Mouse (Mus musculus) neural tube, embryonic 12.5 days (tissue): Measurements from ENCODE around the gene Iffo1. TPM values are rescaled to one million over a fixed set of nuclear protein-coding genes. Genes with fewer than 3 reads are reported as not detected.

Experiments used
- ATAC-seq: fragments of 200-750 bp; cut with Nextera tagmentation; 2 replicates; pipeline ENCODE4 v1.8.0; 2017; ENCODE audit warnings: low read depth, mild to moderate bottlenecking, moderate TSS enrichment, moderate library complexity; ENCODE audit not compliant: low FRiP score
- H3K27ac ChIP-seq: fragments of 300-500 bp; sonication (generic); 2 replicates; pipeline ENCODE4 v1.5.1; 2016
- H3K27me3 ChIP-seq: fragments of 300-500 bp; sonication (generic); replicated peaks from 2 replicates; pipeline ENCODE4 v1.6.1; 2016; ENCODE audit warnings: mild to moderate bottlenecking
- H3K36me3 ChIP-seq: fragments of 300-500 bp; sonication (generic); 2 replicates; pipeline ENCODE4 v1.6.1; 2016; ENCODE audit warnings: mild to moderate bottlenecking
- H3K4me1 ChIP-seq: fragments of 300-500 bp; sonication (generic); 2 replicates; pipeline ENCODE4 v1.6.1; 2016
- H3K4me2 ChIP-seq: fragments of 300-500 bp; sonication (generic); replicated peaks from 2 replicates; pipeline ENCODE4 v1.6.1; 2016; ENCODE audit warnings: mild to moderate bottlenecking
- H3K4me3 ChIP-seq: fragments of 300-500 bp; sonication (generic); 2 replicates; pipeline ENCODE4 v1.5.1; 2016
- H3K9ac ChIP-seq: fragments of 300-500 bp; sonication (generic); 2 replicates; pipeline ENCODE4 v1.6.1; 2016; ENCODE audit warnings: mild to moderate bottlenecking
- H3K9me3 ChIP-seq: fragments of 300-500 bp; sonication (generic); 2 replicates; pipeline ENCODE4 v1.6.1; 2016; ENCODE audit warnings: mild to moderate bottlenecking
- WGBS: fragments of 180-500 bp; shearing (Covaris S2); methylation state at CpG from one replicate; pipeline ENCODE4 v1.1.7; 2016; 5-methylcytosine and 5-hydroxymethylcytosine counted together
- polyA plus RNA-seq: library from polyadenylated mRNA; unstranded; fragments of >200 nt; fragmentation: Nextera tagmentation; extraction: Ambion mirVana; gene quantifications from 2 replicates; pipeline ENCODE4 v1.2.1, GENCODE M21; 2016

Gene Iffo1
- polyA plus RNA-seq, 1 experiment from 2014 or later, result 22.6 TPM

- Histone ChIP-seq H3K9me3 (no peaks in the 10 kb centered on the region), H3K27me3 (no peaks in the 10 kb centered on the region), H3K27ac (peak overlapping the region; percentile 85), H3K4me1 (peaks cover 40% of the 10 kb centered on the region), H3K4me2 (peak overlapping the region; percentile 72), H3K36me3 (peaks cover 58% of the 10 kb centered on the region), H3K4me3 (peak overlapping the region; percentile 96), H3K9ac (peak overlapping the region; percentile 98)
- WGBS, result under 1% methylated on average over 36 of the region's 36 CpGs
- ATAC-seq, result peak; percentile 92
Observed at GRCm38 (mm10) chr6:125165328-125165891, 20.4 kb downstream of the Iffo1 start.

GRCm38 (mm10) chr6:125166051-125166751 lies 21.2 kb downstream of the Iffo1 start, which contains the start of gene Gapdh:
Gene Gapdh, minus strand, starts transcription at chr6:125166467.
- 0 out of 2 replicates have a peak, but pooled peaks have one; percentile 6 for ATAC-seq
- peak within 1 kb of the TSS; percentile 98 for H3K9ac ChIP-seq
- peaks cover 34% of the 10 kb centered on the region for H3K4me1 ChIP-seq
- H3K27ac ChIP-seq, result peak within 1 kb of the TSS; percentile 85
- peak within 1 kb of the TSS; percentile 96 for H3K4me3 ChIP-seq
- peak within 1 kb of the TSS; percentile 72 for H3K4me2 ChIP-seq
- H3K36me3 ChIP-seq, result peaks cover 58% of the 10 kb centered on the region
- H3K9me3 ChIP-seq, result no peaks in the 10 kb centered on the region
- WGBS, result under 1% methylated on average over 18 of the region's 18 CpGs
- H3K27me3 ChIP-seq, result no peaks in the 10 kb centered on the region

- ATAC-seq, result no peak
- Histone ChIP-seq H3K4me1 (peaks cover 34% of the 10 kb centered on the region), H3K4me2 (peak overlapping the region; percentile 72), H3K9ac (0 out of 2 replicates have a peak overlapping the region, but pooled peaks have one; percentile 98), H3K36me3 (peaks cover 62% of the 10 kb centered on the region), H3K4me3 (no peak overlapping the region), H3K27me3 (no peaks in the 10 kb centered on the region), H3K27ac (peak overlapping the region; percentile 42; the same call in 1 of the 2 replicates), H3K9me3 (no peaks in the 10 kb centered on the region)
- WGBS, result 14% methylated on average over 10 of the region's 10 CpGs
Observed at GRCm38 (mm10) chr6:125166861-125167650, 22.0 kb downstream of the Iffo1 start.

- no peaks in the 10 kb centered on the region for H3K9me3 ChIP-seq
Observed at GRCm38 (mm10) chr6:125168086-125168485, 23.0 kb downstream of the Iffo1 start.

GRCm38 (mm10) chr6:125170194-125170593 lies 25.2 kb downstream of the Iffo1 start:
- no peak for ATAC-seq
- H3K27me3 ChIP-seq, result no peaks in the 10 kb centered on the region
- 91% methylated on average over 6 of the region's 6 CpGs for WGBS
- peaks cover 21% of the 10 kb centered on the region for H3K4me1 ChIP-seq
- H3K9me3 ChIP-seq, result no peaks in the 10 kb centered on the region
- H3K4me2 ChIP-seq, result no peak overlapping the region
- H3K4me3 ChIP-seq, result no peak overlapping the region
- no peak overlapping the region for H3K9ac ChIP-seq
- H3K27ac ChIP-seq, result no peak overlapping the region
- peaks cover 78% of the 10 kb centered on the region for H3K36me3 ChIP-seq

More at GRCm38 (mm10) chr6:125168086-125168485, 23.0 kb downstream of the Iffo1 start:
- no peak overlapping the region for H3K4me3 ChIP-seq
- peaks cover 34% of the 10 kb centered on the region for H3K4me1 ChIP-seq
- H3K27ac ChIP-seq, result no peak overlapping the region
- no peak overlapping the region for H3K4me2 ChIP-seq
- H3K9ac ChIP-seq, result no peak overlapping the region
- H3K36me3 ChIP-seq, result peaks cover 65% of the 10 kb centered on the region
- no peak for ATAC-seq
- no peaks in the 10 kb centered on the region for H3K27me3 ChIP-seq
- WGBS, result 93% methylated on average over 14 of the region's 14 CpGs

- Histone ChIP-seq H3K4me1 (peaks cover 3% of the 10 kb centered on the region), H3K36me3 (peaks cover 99% of the 10 kb centered on the region), H3K9ac (no peak overlapping the region), H3K4me3 (no peak overlapping the region), H3K27me3 (no peaks in the 10 kb centered on the region), H3K4me2 (no peak overlapping the region), H3K27ac (no peak overlapping the region), H3K9me3 (no peaks in the 10 kb centered on the region)
- 96% methylated on average over 2 of the region's 2 CpGs for WGBS
- no peak for ATAC-seq
Observed at GRCm38 (mm10) chr6:125172474-125172873, 27.4 kb downstream of the Iffo1 start.

GRCm38 (mm10) chr6:125173256-125173655 lies 28.2 kb downstream of the Iffo1 start:
- Histone ChIP-seq H3K36me3 (peaks cover 99% of the 10 kb centered on the region), H3K4me2 (no peak overlapping the region), H3K4me3 (no peak overlapping the region), H3K27me3 (no peaks in the 10 kb centered on the region), H3K9ac (no peak overlapping the region), H3K4me1 (no peaks in the 10 kb centered on the region), H3K27ac (no peak overlapping the region), H3K9me3 (no peaks in the 10 kb centered on the region)
- ATAC-seq, result no peak
- 98% methylated on average over 7 of the region's 7 CpGs for WGBS

- H3K27me3 ChIP-seq, result no peaks in the 10 kb centered on the region
- H3K27ac ChIP-seq, result no peak overlapping the region
- no peak overlapping the region for H3K4me2 ChIP-seq
- no peaks in the 10 kb centered on the region for H3K4me1 ChIP-seq
- H3K4me3 ChIP-seq, result no peak overlapping the region
- WGBS, result 94% methylated on average over 5 of the region's 5 CpGs
- H3K36me3 ChIP-seq, result peaks cover 99% of the 10 kb centered on the region
- no peaks in the 10 kb centered on the region for H3K9me3 ChIP-seq
- ATAC-seq, result no peak
- H3K9ac ChIP-seq, result no peak overlapping the region
Observed at GRCm38 (mm10) chr6:125175469-125175868, 30.4 kb downstream of the Iffo1 start.

- H3K9ac ChIP-seq, result no peak overlapping the region
- WGBS, result 95% methylated on average over 7 of the region's 7 CpGs
- ATAC-seq, result no peak
Observed at GRCm38 (mm10) chr6:125179601-125180000, 34.6 kb downstream of the Iffo1 start.

GRCm38 (mm10) chr6:125182133-125182532 lies 37.1 kb downstream of the Iffo1 start:
- Histone ChIP-seq H3K4me2 (no peak overlapping the region), H3K9me3 (no peaks in the 10 kb centered on the region), H3K4me1 (no peaks in the 10 kb centered on the region), H3K4me3 (no peak overlapping the region), H3K9ac (no peak overlapping the region), H3K27me3 (no peaks in the 10 kb centered on the region), H3K27ac (no peak overlapping the region), H3K36me3 (peaks cover 99% of the 10 kb centered on the region)
- WGBS, result 88% methylated on average over 5 of the region's 5 CpGs
- ATAC-seq, result no peak

More at GRCm38 (mm10) chr6:125179601-125180000, 34.6 kb downstream of the Iffo1 start:
- Histone ChIP-seq H3K4me1 (no peaks in the 10 kb centered on the region), H3K27me3 (no peaks in the 10 kb centered on the region), H3K4me2 (no peak overlapping the region), H3K36me3 (peaks cover 99% of the 10 kb centered on the region), H3K27ac (no peak overlapping the region), H3K4me3 (no peak overlapping the region), H3K9me3 (no peaks in the 10 kb centered on the region)

- H3K9ac ChIP-seq, result no peak overlapping the region
- H3K36me3 ChIP-seq, result peaks cover 82% of the 10 kb centered on the region
- H3K27ac ChIP-seq, result no peak overlapping the region
- peaks cover 2% of the 10 kb centered on the region; the same call in 1 of the 2 replicates for H3K4me1 ChIP-seq
- no peak overlapping the region for H3K4me3 ChIP-seq
- no peaks in the 10 kb centered on the region for H3K27me3 ChIP-seq
- no peak overlapping the region for H3K4me2 ChIP-seq
- ATAC-seq, result no peak
- 96% methylated on average over 10 of the region's 10 CpGs for WGBS
- H3K9me3 ChIP-seq, result no peaks in the 10 kb centered on the region
Observed at GRCm38 (mm10) chr6:125186203-125186602, 41.2 kb downstream of the Iffo1 start.

GRCm38 (mm10) chr6:125190816-125191215 lies 45.8 kb downstream of the Iffo1 start:
- Histone ChIP-seq H3K9me3 (no peaks in the 10 kb centered on the region), H3K27me3 (no peaks in the 10 kb centered on the region), H3K9ac (peak overlapping the region; percentile 53), H3K4me2 (peak overlapping the region; percentile 86), H3K36me3 (peaks cover 50% of the 10 kb centered on the region), H3K27ac (no peak overlapping the region), H3K4me1 (peaks cover 10% of the 10 kb centered on the region), H3K4me3 (peak overlapping the region; percentile 67)
- no peak for ATAC-seq
